Mouse (Mus musculus) neural tube, embryonic 14.5 days (tissue): Measurements from ENCODE around the gene Ssna1. TPM values are rescaled to one million over a fixed set of nuclear protein-coding genes. Genes with fewer than 3 reads are reported as not detected.
A peak's percentile ranks its signal among the peaks of the same experiment; 100 is the strongest.

ENCODE experiments used
- ATAC-seq: fragments of 200-750 bp; cut with Nextera tagmentation; 2 replicates; pipeline ENCODE4 v1.8.0; 2017; ENCODE audit warnings: low read depth, mild to moderate bottlenecking, moderate TSS enrichment, moderate library complexity
- H3K27ac ChIP-seq: fragments of 300-500 bp; sonication (generic); 2 replicates; pipeline ENCODE4 v1.5.1; 2014; ENCODE audit warnings: low read depth, mild to moderate bottlenecking, control low read depth, low read length, moderate library complexity, mixed read lengths
- H3K27me3 ChIP-seq: fragments of 300-500 bp; sonication (generic); 2 replicates; pipeline ENCODE4 v1.6.1; 2014; ENCODE audit warnings: low read length; ENCODE audit not compliant: control insufficient read depth, insufficient read depth
- H3K36me3 ChIP-seq: fragments of 300-500 bp; sonication (generic); 2 replicates; pipeline ENCODE4 v1.6.1; 2014; ENCODE audit warnings: low read length, mixed read lengths; ENCODE audit not compliant: control insufficient read depth, insufficient read depth
- H3K4me1 ChIP-seq: fragments of 300-500 bp; sonication (generic); 2 replicates; pipeline ENCODE4 v1.6.1; 2014; ENCODE audit warnings: low read length; ENCODE audit not compliant: control insufficient read depth, insufficient read depth
- H3K4me2 ChIP-seq: fragments of 300-500 bp; sonication (generic); 2 replicates; pipeline ENCODE4 v1.6.1; 2014; ENCODE audit warnings: mild to moderate bottlenecking, low read depth, low read length, control low read depth
- H3K4me3 ChIP-seq: fragments of 300-500 bp; sonication (generic); 2 replicates; pipeline ENCODE4 v1.5.1; 2014; ENCODE audit warnings: low read depth, low read length, control low read depth, mixed read lengths
- H3K9ac ChIP-seq: fragments of 300-500 bp; sonication (generic); replicated peaks from 2 replicates; pipeline ENCODE4 v1.6.1; 2014; ENCODE audit warnings: low read depth, mild to moderate bottlenecking, control low read depth, low read length, mixed read lengths
- H3K9me3 ChIP-seq: fragments of 300-500 bp; sonication (generic); 2 replicates; pipeline ENCODE4 v1.6.1; 2016; ENCODE audit warnings: low read length; ENCODE audit not compliant: control insufficient read depth
- WGBS: fragments of 180-500 bp; shearing (Covaris S2); extraction: QIAGEN DNeasy Blood & Tissue Kit; methylation state at CpG from one replicate; pipeline ENCODE4 v1.1.7; 2014; 5-methylcytosine and 5-hydroxymethylcytosine counted together
- polyA plus RNA-seq: library from polyadenylated mRNA; unstranded; fragments of >200 nt; fragmentation: Nextera tagmentation; extraction: Ambion mirVana; gene quantifications from 2 replicates; pipeline ENCODE4 v1.2.1, GENCODE M21; 2014

The Ssna1 gene
- polyA plus RNA-seq, 1 experiment from 2014 or later = 182 TPM

DNA sequence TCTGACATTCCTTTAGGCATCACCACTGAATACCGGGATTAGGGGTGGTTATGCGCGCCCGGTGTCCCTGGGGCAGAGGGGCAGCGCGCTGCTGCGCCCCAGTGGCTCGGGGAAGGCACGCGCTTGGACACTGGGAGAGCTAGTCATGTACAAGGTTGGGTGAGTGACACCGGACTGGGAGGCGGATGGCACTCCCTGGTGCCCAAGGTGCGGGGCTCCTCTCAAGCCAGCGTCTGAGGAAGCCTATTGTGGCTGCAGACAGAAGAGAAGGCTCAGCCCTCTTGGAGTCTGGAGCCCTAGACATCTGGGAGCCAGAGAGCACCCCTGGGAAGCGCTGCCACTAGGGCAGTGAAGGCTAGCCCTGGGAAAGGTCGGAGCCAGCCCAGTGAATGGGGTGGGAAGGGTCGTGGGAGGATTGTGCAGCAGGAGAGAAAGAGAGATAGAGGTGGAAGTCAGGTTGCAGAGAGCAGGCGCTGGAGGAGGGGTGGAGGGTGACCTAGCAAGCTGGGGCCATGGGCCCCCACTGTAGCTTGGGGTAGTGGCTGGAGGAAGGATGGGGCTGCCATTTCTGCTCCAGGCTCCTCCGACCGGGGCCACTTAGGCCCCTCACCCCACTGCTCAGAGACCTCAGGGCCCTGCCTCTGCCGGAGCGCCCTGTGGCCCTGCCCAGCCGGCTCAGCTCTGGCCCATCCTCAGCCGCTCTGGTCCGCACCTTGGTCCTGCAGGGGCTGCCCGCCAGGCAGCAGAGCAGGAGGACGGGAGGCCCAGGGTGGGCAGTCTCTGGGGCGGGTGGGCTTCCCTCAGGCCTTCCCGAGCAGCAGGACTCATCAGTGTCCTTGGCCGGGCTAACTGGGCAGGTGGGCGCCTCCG lies 19.2 kb upstream of the Ssna1 start:
- Histone ChIP-seq H3K4me3 (no peak overlapping the region), H3K36me3 (peaks cover 4% of the 10 kb centered on the region; the same call in 1 of the 2 replicates), H3K4me2 (peak overlapping the region; percentile 41; the same call in 1 of the 2 replicates), H3K4me1 (peaks cover 18% of the 10 kb centered on the region), H3K9me3 (no peaks in the 10 kb centered on the region), H3K27me3 (peaks cover 54% of the 10 kb centered on the region), H3K27ac (no peak overlapping the region), H3K9ac (no peak overlapping the region)
- ATAC-seq = 0 out of 2 replicates have a peak, but pooled peaks have one; percentile 9
- 6% methylated on average over 30 of the region's 32 CpGs for WGBS

DNA sequence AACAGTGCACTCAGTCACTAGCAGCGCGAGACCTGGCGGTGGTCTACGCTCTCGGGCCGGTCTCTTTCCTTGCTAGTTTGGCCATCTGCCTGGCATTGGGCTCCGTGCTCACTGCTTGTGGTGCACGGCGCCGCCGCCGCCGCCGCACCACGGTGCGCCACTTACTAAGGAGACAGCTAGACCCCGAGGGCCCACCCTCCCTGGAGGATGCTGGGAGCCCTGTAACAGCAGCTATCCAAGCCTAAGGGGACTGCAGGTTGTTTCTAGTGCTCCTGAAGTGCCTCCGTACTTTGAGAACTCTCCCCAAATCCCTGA lies 18.5 kb upstream of the Ssna1 start:
- Histone ChIP-seq H3K27me3 (peaks cover 52% of the 10 kb centered on the region), H3K27ac (no peak overlapping the region), H3K9ac (no peak overlapping the region), H3K9me3 (no peaks in the 10 kb centered on the region), H3K36me3 (peaks cover 4% of the 10 kb centered on the region), H3K4me1 (peaks cover 18% of the 10 kb centered on the region), H3K4me3 (peak overlapping the region; percentile 15; the same call in 1 of the 2 replicates), H3K4me2 (peak overlapping the region; percentile 41)
- ATAC-seq = no peak
- 2% methylated on average over 18 of the region's 18 CpGs for WGBS

DNA sequence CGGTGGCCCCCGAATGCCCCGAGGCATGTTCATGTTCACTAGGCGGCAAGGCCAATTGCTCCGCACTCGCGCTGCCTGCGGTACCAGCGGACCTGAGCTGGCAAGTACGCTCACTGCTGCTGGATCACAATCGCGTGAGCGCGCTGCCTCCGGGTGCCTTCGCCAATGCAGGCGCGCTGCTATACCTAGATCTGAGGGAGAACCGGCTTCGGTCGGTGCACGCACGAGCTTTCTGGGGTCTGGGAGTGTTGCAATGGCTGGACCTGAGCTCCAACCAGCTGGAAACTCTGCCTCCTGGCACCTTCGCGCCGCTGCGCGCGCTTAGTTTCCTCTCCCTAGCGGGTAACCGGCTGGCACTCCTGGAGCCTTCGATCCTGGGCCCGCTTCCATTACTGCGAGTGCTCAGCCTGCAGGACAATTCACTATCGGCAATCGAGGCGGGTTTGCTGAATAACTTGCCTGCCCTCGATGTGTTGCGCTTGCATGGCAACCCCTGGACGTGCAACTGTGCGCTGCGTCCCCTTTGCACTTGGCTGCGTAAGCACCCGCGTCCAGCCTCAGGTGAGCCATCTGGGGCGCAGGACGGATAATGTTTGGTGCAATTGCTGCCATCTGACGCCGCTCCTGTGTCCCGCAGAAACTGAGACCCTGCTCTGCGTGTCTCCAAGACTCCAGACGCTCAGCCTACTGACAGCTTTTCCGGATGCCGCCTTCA lies 18.0 kb upstream of the Ssna1 start:
- no peak overlapping the region for H3K27ac ChIP-seq
- ATAC-seq = peak; percentile 38; the same call in 1 of the 2 replicates

DNA sequence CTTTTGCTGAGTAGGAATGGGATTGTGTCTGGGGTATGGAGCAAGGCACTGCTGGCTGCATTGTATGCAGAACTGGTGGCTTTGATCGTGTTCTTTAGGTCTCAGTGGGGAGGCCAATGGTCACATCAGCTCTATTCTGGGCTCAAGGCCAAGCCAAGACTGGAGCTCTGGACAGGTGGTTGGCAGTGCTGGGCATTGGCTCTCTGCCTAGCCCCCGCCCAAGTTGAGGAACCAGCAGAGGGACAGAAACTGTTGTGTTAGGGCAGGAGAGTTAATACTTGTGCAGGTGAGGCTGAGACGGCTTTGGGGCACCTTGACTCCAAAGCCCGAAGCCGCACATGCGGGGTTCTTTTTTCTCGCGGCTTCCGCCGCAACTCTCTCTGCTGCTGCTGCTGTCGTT lies 17.4 kb upstream of the Ssna1 start, which contains the start of gene Lrrc26:
Gene Lrrc26 (plus strand): TSS at position 265 of the 400 bp plus-strand sequence.
- Histone ChIP-seq H3K4me2 (peak within 1 kb of the TSS; percentile 41), H3K9me3 (no peaks in the 10 kb centered on the region), H3K9ac (peak within 1 kb of the TSS; percentile 21), H3K4me1 (peaks cover 18% of the 10 kb centered on the region), H3K4me3 (peak within 1 kb of the TSS; percentile 15), H3K27ac (no peak within 1 kb of the TSS), H3K36me3 (peaks cover 12% of the 10 kb centered on the region), H3K27me3 (peaks cover 52% of the 10 kb centered on the region)
- ATAC-seq = no peak
- 11% methylated on average over 11 of the region's 11 CpGs for WGBS

More for the DNA sequence above, 18.0 kb upstream of the Ssna1 start:
- Histone ChIP-seq H3K4me1 (peaks cover 18% of the 10 kb centered on the region), H3K9ac (peak overlapping the region; percentile 21; the same call in 1 of the 2 replicates), H3K4me3 (peak overlapping the region; percentile 15), H3K9me3 (no peaks in the 10 kb centered on the region), H3K36me3 (peaks cover 6% of the 10 kb centered on the region), H3K27me3 (peaks cover 52% of the 10 kb centered on the region), H3K4me2 (peak overlapping the region; percentile 41)
- 2% methylated on average over 54 of the region's 54 CpGs for WGBS

DNA sequence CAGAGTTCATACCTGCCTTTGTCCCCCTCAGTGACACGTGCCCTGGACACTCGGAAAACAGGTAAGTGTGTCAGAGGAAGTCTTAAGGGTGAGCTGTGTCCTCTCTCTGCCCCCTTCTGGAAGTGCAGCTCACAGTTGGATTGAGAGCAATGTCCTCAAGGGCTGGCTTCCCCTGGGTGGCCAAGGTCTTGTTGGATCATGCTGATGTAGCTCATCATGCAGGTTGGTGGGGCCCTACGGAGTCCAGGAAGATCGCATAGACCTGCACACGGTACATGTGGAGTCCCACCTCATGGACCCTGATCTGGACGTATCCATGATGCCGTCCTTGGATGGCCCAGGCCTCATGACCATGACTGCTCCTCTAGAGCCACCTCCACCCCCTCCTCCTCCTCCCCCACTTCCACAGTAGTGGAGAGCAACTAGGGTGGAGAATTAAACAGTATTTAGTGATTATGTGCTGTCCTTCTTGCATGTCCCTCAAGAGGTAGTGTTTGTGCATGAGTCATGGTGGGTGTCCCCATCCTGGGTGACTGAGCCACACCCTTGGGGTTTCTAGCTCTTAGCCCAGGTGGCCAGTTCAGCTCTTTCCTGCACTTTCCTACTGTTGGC lies 16.6 kb upstream of the Ssna1 start:
- no peak for ATAC-seq
- Histone ChIP-seq H3K9ac (no peak overlapping the region), H3K27me3 (peaks cover 52% of the 10 kb centered on the region), H3K4me1 (peaks cover 18% of the 10 kb centered on the region), H3K4me2 (no peak overlapping the region), H3K27ac (no peak overlapping the region), H3K36me3 (peaks cover 15% of the 10 kb centered on the region), H3K9me3 (no peaks in the 10 kb centered on the region), H3K4me3 (no peak overlapping the region)
- 81% methylated on average over 7 of the region's 7 CpGs for WGBS

DNA sequence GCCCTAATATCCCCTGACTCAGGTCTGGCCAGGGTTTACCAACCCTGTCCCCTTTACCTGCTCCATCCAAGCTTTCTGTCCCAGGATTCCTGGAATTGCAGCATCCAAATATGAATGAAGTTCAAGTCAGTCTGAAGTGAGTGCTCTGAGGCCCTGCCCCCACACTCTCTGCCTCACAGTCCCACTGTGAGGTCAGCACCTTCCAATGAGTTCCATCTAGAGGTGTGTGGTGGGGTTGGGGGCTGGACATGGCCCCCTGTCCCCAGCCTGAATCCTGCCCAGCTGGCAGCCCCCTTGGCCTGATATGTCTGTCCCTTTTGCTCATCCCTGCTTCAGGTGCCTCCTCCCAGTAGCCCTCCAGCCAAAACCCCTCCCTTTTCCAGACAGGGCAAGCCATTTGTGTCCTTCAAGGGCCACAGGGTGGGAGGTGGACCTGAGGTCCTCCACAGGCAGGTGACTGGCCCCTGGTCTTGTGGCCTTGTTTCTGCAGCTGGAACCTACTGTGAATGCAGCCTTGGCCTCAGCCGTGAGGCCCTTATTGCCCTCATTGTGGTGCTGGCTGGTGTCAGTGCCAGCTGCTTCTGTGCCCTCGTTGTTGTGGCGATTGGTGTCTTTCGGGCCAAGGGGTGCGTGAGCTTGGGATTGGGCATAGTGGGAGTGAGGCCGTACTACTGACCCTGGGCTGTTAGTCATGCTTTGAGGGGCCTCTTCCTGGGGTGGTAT lies 15.8 kb upstream of the Ssna1 start, which contains the start of gene Tmem210:
Gene Tmem210 (plus strand): TSS at position 219 of the 723 bp plus-strand sequence.
- Histone ChIP-seq H3K4me2 (no peak within 1 kb of the TSS), H3K4me3 (no peak within 1 kb of the TSS), H3K27ac (no peak within 1 kb of the TSS), H3K36me3 (peaks cover 18% of the 10 kb centered on the region), H3K9me3 (no peaks in the 10 kb centered on the region), H3K27me3 (peaks cover 47% of the 10 kb centered on the region), H3K4me1 (peaks cover 18% of the 10 kb centered on the region), H3K9ac (no peak within 1 kb of the TSS)
- ATAC-seq = no peak
- WGBS = 90% methylated on average over 6 of the region's 6 CpGs

DNA sequence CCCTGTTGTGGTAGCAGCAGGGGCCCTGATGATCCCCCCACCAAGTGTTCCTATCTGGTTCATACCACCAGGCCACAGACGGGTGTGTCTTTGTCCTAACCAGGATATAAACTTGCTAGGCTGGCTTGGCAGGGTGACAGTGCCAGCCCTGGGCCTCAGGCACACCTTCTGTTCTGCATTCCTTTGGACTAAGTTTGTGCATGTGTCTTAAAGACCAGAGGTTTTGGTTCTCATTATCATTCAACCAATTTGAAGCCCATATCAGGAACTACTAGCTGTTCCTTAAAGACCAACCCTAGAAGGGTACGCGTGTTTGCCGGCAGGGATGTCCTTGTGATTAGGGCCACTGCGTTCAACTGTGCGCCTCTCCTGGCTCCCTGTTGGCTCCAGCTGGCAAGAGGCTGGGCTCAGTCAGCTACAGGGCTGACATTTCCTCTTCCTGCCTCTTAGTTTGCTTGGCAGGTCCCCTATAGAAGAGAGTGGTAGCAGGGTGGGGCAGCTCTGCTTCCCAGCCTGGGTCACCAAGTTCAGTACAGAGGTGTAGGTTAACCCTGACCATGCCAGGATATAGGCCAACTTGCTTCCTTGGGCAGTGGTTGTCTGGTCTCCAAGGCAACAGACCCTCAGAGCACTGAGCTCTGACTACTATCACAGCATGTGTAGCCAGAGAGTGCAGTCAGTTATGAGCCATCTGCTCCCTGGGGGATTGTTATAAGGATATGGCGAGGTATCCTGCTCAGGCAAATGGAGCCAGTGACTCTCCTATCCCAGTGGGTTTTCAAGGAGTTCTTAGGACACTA lies 14.8 kb upstream of the Ssna1 start:
- Histone ChIP-seq H3K36me3 (peaks cover 27% of the 10 kb centered on the region), H3K4me2 (no peak overlapping the region), H3K9me3 (no peaks in the 10 kb centered on the region), H3K4me1 (peaks cover 13% of the 10 kb centered on the region), H3K27me3 (peaks cover 39% of the 10 kb centered on the region), H3K9ac (no peak overlapping the region), H3K27ac (no peak overlapping the region), H3K4me3 (no peak overlapping the region)
- WGBS = 52% methylated on average over 7 of the region's 7 CpGs
- ATAC-seq = no peak

DNA sequence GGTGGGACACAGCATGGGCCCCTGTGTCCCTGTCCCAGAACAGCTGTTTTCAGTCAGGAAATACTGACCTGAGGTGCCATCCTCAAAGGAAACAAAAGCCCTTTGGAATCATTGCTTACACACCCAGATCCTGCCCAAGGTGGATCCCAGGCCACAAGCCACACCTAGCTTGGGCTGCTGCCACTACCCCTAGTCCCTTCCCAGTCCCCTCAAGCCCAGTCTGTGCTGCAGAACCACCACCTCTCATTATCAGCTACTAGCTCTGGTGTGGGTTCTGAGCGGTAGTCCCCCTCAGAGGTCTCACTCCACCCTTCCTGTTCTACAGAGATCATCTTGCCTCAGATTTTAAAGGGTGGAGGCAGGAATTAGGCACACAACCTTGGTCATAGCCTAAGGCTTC lies 14.1 kb upstream of the Ssna1 start:
- Histone ChIP-seq H3K4me1 (peaks cover 13% of the 10 kb centered on the region), H3K27ac (no peak overlapping the region), H3K9ac (no peak overlapping the region), H3K27me3 (peaks cover 32% of the 10 kb centered on the region), H3K36me3 (peaks cover 32% of the 10 kb centered on the region), H3K4me2 (no peak overlapping the region), H3K4me3 (no peak overlapping the region), H3K9me3 (no peaks in the 10 kb centered on the region)
- WGBS = 95% methylated on average over 1 of the region's 1 CpGs
- no peak for ATAC-seq
